Mouse (Mus musculus) kidney, adult 10 weeks (tissue): ENCODE results near the gene Gm12695. TPM values are rescaled to one million over a fixed set of nuclear protein-coding genes. Genes with fewer than 3 reads are reported as not detected.

Experiments used
- polyA plus RNA-seq: library from polyadenylated mRNA; stranded (reverse); fragments of 350-450 nt; fragmentation: Illumina TruSeq; extraction: RNeasy Lipid Tissue Mini Kit (QIAGEN cat#74804); gene quantifications from one replicate; pipeline ENCODE4 v1.2.3, GENCODE M21; 2014; ENCODE audit warnings: low read depth, low replicate concordance

Gm12695 gene
- polyA plus RNA-seq, result not detected

GRCm38 (mm10) chr4:96785086-96785485 lies at the start of gene Gm12695:
Gene Gm12695 (minus strand): TSS chr4:96785186.

Other genes starting within 250 kb of the Gm12695 start
- gene Cyp2j6, start 231.5 kb downstream of the Gm12695 start, polyA plus RNA-seq, result 75.6 TPM
- 14.0 TPM for gene Cyp2j9, start 193.6 kb downstream of the Gm12695 start, polyA plus RNA-seq
- 2,630 TPM for gene Cyp2j5, start 121.0 kb downstream of the Gm12695 start, polyA plus RNA-seq